Mouse (Mus musculus) hindbrain, embryonic 15.5 days (tissue): ENCODE results near the gene Tmem33. TPM values are rescaled to one million over a fixed set of nuclear protein-coding genes. Genes with fewer than 3 reads are reported as not detected.

Experiments
- ATAC-seq: fragments of 200-750 bp; cut with Nextera tagmentation; 2 replicates; pipeline ENCODE4 v1.8.0; 2017; ENCODE audit warnings: low read depth, moderate number of reproducible peaks, moderate TSS enrichment; ENCODE audit not compliant: low FRiP score
- H3K27ac ChIP-seq: fragments of 300-500 bp; sonication (generic); replicated peaks from 2 replicates; pipeline ENCODE4 v1.5.1; 2015; ENCODE audit warnings: mild to moderate bottlenecking, inconsistent platforms
- H3K27me3 ChIP-seq: fragments of 300-500 bp; sonication (generic); 2 replicates; pipeline ENCODE4 v1.6.1; 2015; ENCODE audit warnings: control low read depth, inconsistent platforms
- H3K36me3 ChIP-seq: fragments of 300-500 bp; sonication (generic); 2 replicates; pipeline ENCODE4 v1.6.1; 2015; ENCODE audit warnings: control low read depth, inconsistent platforms
- H3K4me1 ChIP-seq: fragments of 300-500 bp; sonication (generic); replicated peaks from 2 replicates; pipeline ENCODE4 v1.6.1; 2015; ENCODE audit warnings: control low read depth, inconsistent platforms
- H3K4me2 ChIP-seq: fragments of 300-500 bp; sonication (generic); 2 replicates; pipeline ENCODE4 v1.6.1; 2015; ENCODE audit warnings: moderate library complexity, mild to moderate bottlenecking, inconsistent platforms
- H3K4me3 ChIP-seq: fragments of 300-500 bp; sonication (generic); 2 replicates; pipeline ENCODE4 v1.5.1; 2015; ENCODE audit warnings: mild to moderate bottlenecking, inconsistent platforms
- H3K9ac ChIP-seq: fragments of 300-500 bp; sonication (generic); 2 replicates; pipeline ENCODE4 v1.6.1; 2015; ENCODE audit warnings: inconsistent platforms
- H3K9me3 ChIP-seq: fragments of 300-500 bp; sonication (generic); 2 replicates; pipeline ENCODE4 v1.6.1; 2016; ENCODE audit warnings: control low read depth, inconsistent platforms
- WGBS: fragments of 180-500 bp; shearing (Covaris S2); methylation state at CpG from one replicate; pipeline ENCODE4 v1.1.7; 2015; 5-methylcytosine and 5-hydroxymethylcytosine counted together
- polyA plus RNA-seq: library from polyadenylated mRNA; unstranded; fragments of >200 nt; fragmentation: Nextera tagmentation; extraction: Ambion mirVana; gene quantifications from 2 replicates; pipeline ENCODE4 v1.2.1, GENCODE M21; 2015

Gene Tmem33
- polyA plus RNA-seq, 1 experiment from 2014 or later = 77.6 TPM

GRCm38 (mm10) chr5:67266106-67266505 lies 5.7 kb downstream of the Tmem33 start:
- Histone ChIP-seq H3K4me1 (peaks cover 15% of the 10 kb centered on the region), H3K36me3 (peaks cover 54% of the 10 kb centered on the region), H3K4me3 (no peak overlapping the region), H3K9me3 (no peaks in the 10 kb centered on the region), H3K27me3 (no peaks in the 10 kb centered on the region), H3K27ac (no peak overlapping the region), H3K4me2 (no peak overlapping the region), H3K9ac (no peak overlapping the region)
- 87% methylated on average over 1 of the region's 1 CpGs for WGBS
- no peak for ATAC-seq

DNA sequence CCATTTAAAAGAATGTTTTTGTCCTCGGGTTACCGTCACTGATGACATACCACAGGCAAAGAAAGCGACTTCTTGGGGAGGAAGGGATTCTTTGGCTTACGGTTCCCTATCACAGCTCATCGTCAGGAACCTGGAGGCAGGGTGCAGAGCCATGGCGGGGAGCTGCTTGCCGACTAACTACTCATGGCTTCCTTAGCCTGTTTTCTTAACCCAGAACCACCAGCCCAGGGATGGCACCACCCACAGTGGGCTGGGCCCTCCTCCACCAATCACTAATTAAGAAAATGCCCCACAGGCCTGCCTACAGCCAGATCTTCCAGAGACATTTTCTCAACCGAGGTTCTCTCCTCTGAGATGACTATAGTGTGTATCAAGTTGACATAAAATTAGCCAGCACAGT lies 8.9 kb downstream of the Tmem33 start:
- no peaks in the 10 kb centered on the region for H3K27me3 ChIP-seq
- 94% methylated on average over 8 of the region's 8 CpGs for WGBS
- no peak overlapping the region for H3K27ac ChIP-seq
- no peaks in the 10 kb centered on the region for H3K9me3 ChIP-seq
- no peak overlapping the region for H3K9ac ChIP-seq
- no peak overlapping the region for H3K4me2 ChIP-seq
- ATAC-seq = no peak
- H3K4me1 ChIP-seq = no peaks in the 10 kb centered on the region
- no peak overlapping the region for H3K4me3 ChIP-seq
- peaks cover 45% of the 10 kb centered on the region for H3K36me3 ChIP-seq

DNA sequence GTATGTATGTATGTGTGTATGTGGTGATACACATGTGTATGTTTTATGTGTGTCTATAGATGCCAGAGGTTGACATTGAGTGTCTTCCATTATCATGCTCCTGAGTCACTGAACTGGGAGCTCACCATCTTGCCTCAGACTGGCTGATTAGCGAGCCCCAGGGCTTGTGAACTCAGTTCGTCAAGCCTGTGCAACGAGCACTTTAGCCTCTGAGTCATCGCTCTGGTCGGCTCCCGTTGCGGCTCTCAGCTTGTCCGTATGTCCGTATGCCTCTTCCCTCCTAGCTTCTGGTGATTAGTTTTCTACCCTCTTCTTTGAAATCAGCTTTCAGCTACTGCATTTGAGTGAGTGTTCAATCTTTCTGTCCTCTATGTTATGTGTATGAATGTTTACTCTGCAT lies 19.0 kb downstream of the Tmem33 start:
- Histone ChIP-seq H3K36me3 (peaks cover 24% of the 10 kb centered on the region), H3K4me1 (no peaks in the 10 kb centered on the region), H3K9ac (no peak overlapping the region), H3K4me2 (no peak overlapping the region), H3K4me3 (no peak overlapping the region), H3K9me3 (no peaks in the 10 kb centered on the region), H3K27me3 (no peaks in the 10 kb centered on the region), H3K27ac (no peak overlapping the region)
- WGBS = 97% methylated on average over 9 of the region's 9 CpGs
- no peak for ATAC-seq

DNA sequence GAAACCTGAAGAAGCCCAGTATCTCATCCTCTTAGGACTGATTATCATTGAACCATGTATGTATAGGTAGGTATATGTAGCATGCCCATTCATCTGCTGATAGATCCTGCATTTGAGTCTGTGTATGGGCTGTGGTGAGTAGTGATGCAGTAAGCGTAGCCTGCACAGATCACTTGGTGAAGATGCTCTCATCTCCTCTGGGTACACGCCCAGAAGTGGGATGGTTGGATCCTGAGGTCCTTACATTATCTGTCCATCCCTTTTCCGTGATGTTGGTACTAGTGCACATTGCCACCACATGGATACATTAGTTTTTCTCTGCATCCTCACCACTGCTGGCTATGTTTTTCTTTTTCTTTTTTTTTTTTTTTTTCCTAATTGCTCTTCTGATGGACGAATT lies 19.5 kb downstream of the Tmem33 start:
- H3K4me2 ChIP-seq = no peak overlapping the region
- no peak overlapping the region for H3K27ac ChIP-seq
- no peak overlapping the region for H3K4me3 ChIP-seq
- no peak for ATAC-seq
- H3K36me3 ChIP-seq = peaks cover 29% of the 10 kb centered on the region
- no peaks in the 10 kb centered on the region for H3K4me1 ChIP-seq
- 98% methylated on average over 4 of the region's 4 CpGs for WGBS
- no peaks in the 10 kb centered on the region for H3K27me3 ChIP-seq
- H3K9me3 ChIP-seq = no peaks in the 10 kb centered on the region
- no peak overlapping the region for H3K9ac ChIP-seq

DNA sequence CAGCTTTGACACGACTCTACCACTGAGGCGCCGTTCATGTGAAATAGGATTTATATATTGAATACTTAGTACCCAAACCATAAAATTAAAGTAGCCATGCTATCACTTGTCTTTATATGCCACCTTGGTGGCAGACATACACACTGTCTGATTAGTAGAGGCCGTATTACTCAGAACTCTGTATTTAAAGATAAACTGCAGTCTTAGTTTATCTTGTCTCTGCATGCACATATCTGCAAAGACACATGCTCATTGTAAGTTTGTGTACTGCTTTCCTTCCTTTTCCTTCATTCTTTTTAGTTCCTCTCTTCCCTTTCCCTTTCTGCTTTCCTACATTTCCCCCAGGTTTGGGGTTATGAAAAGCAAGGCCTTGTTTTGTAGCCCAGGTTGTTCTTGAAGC lies 20.0 kb downstream of the Tmem33 start:
- no peak overlapping the region for H3K9ac ChIP-seq
- WGBS = 91% methylated on average over 4 of the region's 4 CpGs
- no peaks in the 10 kb centered on the region for H3K9me3 ChIP-seq
- H3K4me1 ChIP-seq = no peaks in the 10 kb centered on the region
- peaks cover 34% of the 10 kb centered on the region for H3K36me3 ChIP-seq
- no peaks in the 10 kb centered on the region for H3K27me3 ChIP-seq
- ATAC-seq = no peak
- H3K4me2 ChIP-seq = no peak overlapping the region
- H3K27ac ChIP-seq = no peak overlapping the region
- H3K4me3 ChIP-seq = no peak overlapping the region

GRCm38 (mm10) chr5:67295029-67295428 lies 34.7 kb downstream of the Tmem33 start:
- no peak for ATAC-seq
- H3K4me3 ChIP-seq = no peak overlapping the region
- H3K4me1 ChIP-seq = no peaks in the 10 kb centered on the region
- H3K9ac ChIP-seq = no peak overlapping the region
- H3K27me3 ChIP-seq = no peaks in the 10 kb centered on the region
- H3K9me3 ChIP-seq = no peaks in the 10 kb centered on the region
- no peak overlapping the region for H3K27ac ChIP-seq
- 84% methylated on average over 3 of the region's 3 CpGs for WGBS
- H3K36me3 ChIP-seq = 0 out of 2 replicates have a peak, but pooled peaks cover 5% of the 10 kb centered on the region
- H3K4me2 ChIP-seq = no peak overlapping the region

DNA sequence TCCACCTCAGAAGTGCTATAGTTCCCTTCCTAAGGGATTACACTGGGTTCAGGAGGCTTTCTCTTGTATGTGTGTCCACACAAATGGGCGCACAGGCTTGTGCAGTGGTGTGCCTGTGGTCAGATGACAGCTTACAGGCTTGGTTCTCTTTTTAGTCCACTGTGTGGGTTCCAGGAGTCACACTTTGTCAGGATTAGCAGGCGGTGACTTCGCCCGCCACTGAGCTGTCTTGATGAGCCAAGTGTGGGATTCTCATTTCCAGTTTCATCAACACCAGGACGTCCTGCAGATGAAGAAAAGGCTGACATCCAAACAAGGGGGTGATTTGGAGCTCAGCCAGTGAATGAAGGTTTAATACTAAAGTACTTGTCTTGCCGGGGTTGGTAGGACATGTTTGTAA lies 35.3 kb downstream of the Tmem33 start:
- ATAC-seq = no peak
- H3K36me3 ChIP-seq = 0 out of 2 replicates have a peak, but pooled peaks cover 4% of the 10 kb centered on the region
- H3K27ac ChIP-seq = no peak overlapping the region
- WGBS = 81% methylated on average over 6 of the region's 6 CpGs
- no peaks in the 10 kb centered on the region for H3K27me3 ChIP-seq
- no peaks in the 10 kb centered on the region for H3K9me3 ChIP-seq
- H3K9ac ChIP-seq = no peak overlapping the region
- no peak overlapping the region for H3K4me2 ChIP-seq
- no peaks in the 10 kb centered on the region for H3K4me1 ChIP-seq
- H3K4me3 ChIP-seq = no peak overlapping the region

- Histone ChIP-seq H3K27ac (no peak overlapping the region), H3K36me3 (0 out of 2 replicates have a peak, but pooled peaks cover 4% of the 10 kb centered on the region), H3K9ac (no peak overlapping the region), H3K4me2 (no peak overlapping the region), H3K4me1 (no peaks in the 10 kb centered on the region), H3K4me3 (no peak overlapping the region), H3K9me3 (no peaks in the 10 kb centered on the region), H3K27me3 (no peaks in the 10 kb centered on the region)
- WGBS = 90% methylated on average over 1 of the region's 1 CpGs
- no peak for ATAC-seq
Observed at GRCm38 (mm10) chr5:67296171-67296570, 35.8 kb downstream of the Tmem33 start.

DNA sequence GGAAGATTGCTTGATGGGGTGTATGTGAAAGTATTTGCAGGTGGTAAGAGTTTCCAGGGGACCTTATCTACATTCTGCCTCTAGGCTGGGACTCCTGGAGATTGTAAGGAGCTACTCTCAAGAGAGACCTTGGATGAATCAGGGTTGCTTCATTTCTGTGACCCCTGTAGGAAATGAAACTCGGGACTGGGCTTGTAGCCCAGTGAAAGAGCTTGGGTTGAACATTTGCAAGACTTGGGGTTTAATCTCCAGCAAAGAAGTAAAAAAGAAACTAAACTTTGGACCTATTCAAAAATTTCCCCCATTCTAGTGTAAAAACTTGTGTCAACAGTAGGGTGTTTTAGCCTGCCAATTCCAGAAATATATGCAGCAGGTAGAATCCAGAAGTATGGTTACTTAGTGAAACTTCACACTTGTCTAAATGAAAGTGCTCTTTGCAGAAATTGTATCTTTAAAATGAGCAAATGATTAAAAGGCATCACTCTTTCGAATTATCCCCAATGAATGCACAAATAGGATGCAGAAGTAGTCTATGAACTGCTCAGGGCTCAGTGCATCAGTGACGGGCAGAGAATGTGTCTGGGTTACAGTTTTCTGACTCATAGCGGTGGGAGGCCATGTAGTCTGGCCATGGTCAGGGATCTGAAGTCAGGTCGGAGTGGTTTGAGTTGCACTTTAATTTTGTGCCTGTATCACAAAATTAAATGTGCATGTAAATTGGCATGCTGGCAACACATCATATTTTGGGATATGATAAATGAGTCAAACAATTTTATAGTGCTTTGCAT lies 36.9 kb downstream of the Tmem33 start:
- H3K27me3 ChIP-seq = no peaks in the 10 kb centered on the region
- no peak overlapping the region for H3K27ac ChIP-seq
- H3K9me3 ChIP-seq = no peaks in the 10 kb centered on the region
- no peak overlapping the region for H3K4me2 ChIP-seq
- 87% methylated on average over 5 of the region's 5 CpGs for WGBS
- H3K4me3 ChIP-seq = no peak overlapping the region
- 0 out of 2 replicates have a peak, but pooled peaks cover 4% of the 10 kb centered on the region for H3K36me3 ChIP-seq
- ATAC-seq = no peak
- H3K9ac ChIP-seq = no peak overlapping the region
- no peaks in the 10 kb centered on the region for H3K4me1 ChIP-seq

GRCm38 (mm10) chr5:67299847-67300412 lies 39.6 kb downstream of the Tmem33 start:
- H3K4me3 ChIP-seq = no peak overlapping the region
- no peaks in the 10 kb centered on the region for H3K36me3 ChIP-seq
- no peak overlapping the region for H3K9ac ChIP-seq
- no peak overlapping the region for H3K27ac ChIP-seq
- no peak overlapping the region for H3K4me2 ChIP-seq
- WGBS = 97% methylated on average over 6 of the region's 6 CpGs
- H3K27me3 ChIP-seq = no peaks in the 10 kb centered on the region
- H3K9me3 ChIP-seq = no peaks in the 10 kb centered on the region
- H3K4me1 ChIP-seq = no peaks in the 10 kb centered on the region
- no peak for ATAC-seq

- Histone ChIP-seq H3K36me3 (no peaks in the 10 kb centered on the region), H3K27ac (no peak overlapping the region), H3K9ac (no peak overlapping the region), H3K4me1 (no peaks in the 10 kb centered on the region; the same call in 1 of the 2 replicates), H3K4me2 (no peak overlapping the region), H3K27me3 (no peaks in the 10 kb centered on the region), H3K9me3 (no peaks in the 10 kb centered on the region), H3K4me3 (no peak overlapping the region)
- ATAC-seq = no peak
- WGBS = 96% methylated on average over 8 of the region's 8 CpGs
Observed at GRCm38 (mm10) chr5:67300926-67301597, 40.7 kb downstream of the Tmem33 start.

DNA sequence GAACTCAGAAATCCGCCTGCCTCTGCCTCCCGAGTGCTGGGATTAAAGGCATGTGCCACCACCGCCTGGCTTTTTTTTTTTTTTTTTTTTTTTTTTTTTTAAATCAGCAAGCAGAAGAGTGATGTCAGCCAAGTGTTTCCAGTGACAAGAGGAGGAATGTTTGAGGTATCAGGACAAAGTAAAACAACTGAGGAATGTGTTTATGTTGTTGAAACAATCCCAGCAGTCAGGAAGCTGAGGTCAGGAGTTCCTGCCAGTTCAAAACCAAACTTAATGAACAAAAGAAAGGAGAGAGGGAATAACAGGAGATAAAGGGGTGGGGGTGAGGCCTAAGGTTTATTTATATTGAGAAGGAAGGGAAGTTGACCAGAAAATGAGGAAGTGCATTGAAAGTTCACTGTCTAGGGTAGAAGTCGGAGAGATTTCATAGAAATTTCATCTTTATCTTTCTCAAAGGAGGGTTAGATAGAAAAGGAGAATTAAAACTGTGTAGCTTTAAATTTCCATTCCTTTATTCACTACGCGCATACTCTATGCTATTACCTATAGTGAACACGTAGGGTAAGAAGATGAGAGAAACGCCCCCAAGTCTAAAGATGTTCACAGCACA lies 41.5 kb downstream of the Tmem33 start:
- Histone ChIP-seq H3K27ac (no peak overlapping the region), H3K4me2 (no peak overlapping the region), H3K27me3 (no peaks in the 10 kb centered on the region), H3K4me1 (no peaks in the 10 kb centered on the region; the same call in 1 of the 2 replicates), H3K4me3 (no peak overlapping the region), H3K9ac (no peak overlapping the region), H3K36me3 (no peaks in the 10 kb centered on the region), H3K9me3 (no peaks in the 10 kb centered on the region)
- no peak for ATAC-seq
- WGBS = 88% methylated on average over 7 of the region's 8 CpGs
